Mouse (Mus musculus) left cerebral cortex, adult 8-10 months (tissue): ENCODE measurements around the gene Nfe2. TPM values are rescaled to one million over a fixed set of nuclear protein-coding genes. Genes with fewer than 3 reads are reported as not detected.
"Not testable (repeated sequence)": the region's sequence is repeated elsewhere in the genome, so short reads cannot be mapped to it uniquely, and the experiment has no call there.

Experiments
- DNase-seq, 2 experiments: peaks; one replicate each; pipeline ENCODE4 v3.0.0; 2022; ENCODE audit warnings: low spot score in 2 of 2
- total RNA-seq, 4 experiments: library from RNA; stranded (reverse); gene quantifications; 2 replicates each; pipeline ENCODE4 v1.2.4; 2022

Gene Nfe2
- total RNA-seq, 4 experiments from 2014 or later = not detected

DNA sequence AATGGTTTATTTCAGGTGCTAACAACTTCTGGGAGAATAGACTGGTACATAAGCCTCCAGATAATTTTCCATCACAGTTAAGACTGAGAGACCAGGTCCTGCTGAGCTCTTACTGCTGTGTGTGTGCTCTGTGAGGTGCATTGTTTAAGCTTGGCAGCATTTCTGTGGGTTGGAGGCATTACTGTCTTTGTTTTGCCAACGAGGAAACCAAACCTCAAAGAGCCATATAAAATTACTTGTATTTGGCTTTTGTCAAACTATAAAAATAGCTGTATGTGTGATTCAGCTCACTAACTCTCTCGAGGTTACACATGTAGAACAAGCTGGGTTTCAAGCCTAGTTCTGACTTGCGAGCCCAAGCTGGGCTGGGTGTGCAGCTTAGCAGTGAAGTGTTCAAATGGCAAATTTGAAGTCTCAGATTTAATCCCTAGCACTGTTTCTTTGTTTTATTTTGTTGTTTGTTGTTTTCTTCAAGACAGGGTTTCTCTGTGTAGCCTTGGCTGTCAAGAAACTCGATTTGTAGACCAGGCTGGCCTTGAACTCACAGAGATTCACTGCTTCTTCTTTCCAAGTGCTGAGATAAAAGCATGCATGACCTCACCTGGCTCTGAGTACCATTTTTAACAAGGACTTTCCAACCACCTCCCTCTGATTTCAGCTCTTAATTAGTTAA is 34.6 kb upstream of the Nfe2 start:
- DNase-seq = no peak

GRCm38 (mm10) chr15:103290843-103291242 is 32.6 kb upstream of the Nfe2 start:
- no peak for DNase-seq

- DNase-seq = no peak
Observed at GRCm38 (mm10) chr15:103290417-103290816, 32.2 kb upstream of the Nfe2 start.

DNA sequence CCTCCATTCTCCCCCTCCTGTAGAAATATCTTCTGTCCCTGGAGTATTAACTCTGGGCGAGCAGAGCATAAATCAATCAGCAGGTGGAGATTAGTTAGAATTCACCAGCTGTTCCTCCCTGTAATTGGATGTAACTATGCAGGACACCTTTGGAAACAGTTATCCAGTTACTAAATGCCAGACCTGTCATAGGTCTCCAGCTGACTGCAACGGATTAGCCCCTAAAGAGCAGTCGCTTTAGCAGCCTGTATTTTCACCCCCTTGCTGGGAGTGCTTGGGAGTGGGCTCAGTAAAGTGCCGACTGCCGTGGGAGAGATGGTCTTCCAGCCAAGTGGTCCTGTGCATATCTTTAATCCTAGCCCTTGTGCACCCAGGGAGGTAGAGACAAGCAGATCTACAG is 31.4 kb upstream of the Nfe2 start:
- no peak for DNase-seq

- DNase-seq = no peak
Observed at GRCm38 (mm10) chr15:103285778-103286417, 27.7 kb upstream of the Nfe2 start.

GRCm38 (mm10) chr15:103284647-103285046 is 26.4 kb upstream of the Nfe2 start:
- no peak for DNase-seq

DNA sequence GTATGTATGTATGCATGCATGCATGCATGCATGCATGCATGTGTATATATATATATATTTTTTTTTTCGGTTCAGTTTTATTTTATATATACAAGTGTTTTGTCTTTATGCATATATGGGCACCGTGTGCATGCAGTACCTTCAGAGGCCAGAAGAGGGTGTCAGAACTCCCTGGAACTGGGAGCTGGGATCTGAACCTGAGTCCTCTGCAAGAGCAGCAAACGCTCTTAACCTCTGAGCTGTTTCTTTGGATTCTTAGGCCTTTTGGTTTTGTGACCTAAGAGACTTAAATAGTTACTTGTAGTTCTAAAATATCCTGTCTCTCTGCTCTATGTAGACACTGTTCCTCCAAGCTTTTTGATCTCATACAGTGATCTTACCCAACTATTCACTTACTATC is 25.9 kb upstream of the Nfe2 start:
- DNase-seq = no peak

DNA sequence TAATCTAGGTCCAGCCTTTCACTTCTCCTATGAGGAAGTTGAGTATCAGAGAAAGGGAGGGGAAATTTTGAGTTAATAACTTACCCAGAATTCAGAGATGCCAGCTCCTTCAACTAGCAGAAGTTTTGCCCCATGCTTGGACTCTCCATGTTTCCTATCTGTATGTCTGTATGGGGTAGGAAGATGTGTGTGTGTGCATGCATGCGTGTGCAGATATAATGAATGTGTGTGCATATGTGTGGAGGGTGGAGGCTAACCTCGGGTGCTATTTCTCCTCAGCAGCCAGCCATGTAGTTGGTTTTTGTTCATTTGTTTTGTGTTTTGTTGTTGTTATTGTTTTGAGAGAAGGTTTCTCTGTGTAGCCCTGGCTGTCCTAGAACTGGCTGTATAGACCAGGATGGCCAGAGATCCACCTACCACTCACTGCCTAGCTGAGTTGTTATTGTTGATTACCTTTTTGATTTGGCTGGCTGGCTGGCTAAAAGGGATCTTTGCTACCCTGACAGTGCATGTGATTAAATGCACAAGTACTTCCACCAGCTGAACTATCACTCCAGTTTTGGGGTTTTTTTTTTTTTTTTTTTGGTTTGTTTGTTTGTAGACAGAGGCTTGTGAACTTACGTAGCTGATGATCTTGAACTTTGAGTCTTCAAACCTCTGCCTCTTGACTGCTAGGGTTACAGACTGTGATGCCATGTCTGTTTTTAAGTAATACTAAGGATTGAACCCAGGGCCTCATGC is 23.4 kb upstream of the Nfe2 start:
- no peak for DNase-seq

DNA sequence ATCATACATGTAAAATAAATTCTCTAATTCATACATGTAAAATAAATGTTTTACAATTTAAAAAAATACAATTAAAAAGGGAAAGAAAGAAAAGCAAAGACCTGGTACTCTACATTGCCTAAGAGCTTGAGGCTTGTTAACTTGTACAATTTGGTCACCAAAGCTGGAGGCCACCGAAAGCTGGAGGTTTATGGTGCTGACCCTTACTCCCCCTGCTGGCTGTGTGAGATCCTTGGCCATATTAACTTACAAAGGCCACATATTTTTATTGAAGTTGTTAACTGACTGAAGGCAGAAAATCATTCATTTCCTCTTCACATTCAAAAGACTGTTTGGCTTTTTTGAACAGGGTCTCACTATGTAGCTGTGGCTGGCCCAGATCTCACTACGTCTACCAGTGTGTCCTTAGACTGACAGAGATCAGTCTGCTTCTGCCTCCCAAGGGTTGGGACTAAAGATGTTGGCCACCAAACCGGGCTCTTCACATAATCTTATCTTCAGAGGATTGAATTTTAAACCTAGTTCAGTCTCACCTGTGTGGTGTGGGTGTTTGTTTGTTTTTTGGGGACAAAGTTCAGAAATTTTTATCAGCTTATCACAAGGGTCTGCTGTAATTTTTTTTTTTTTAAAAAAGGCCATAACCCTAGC is 22.7 kb upstream of the Nfe2 start:
- no peak for DNase-seq

- no peak for DNase-seq
Observed at GRCm38 (mm10) chr15:103279750-103280149, 21.5 kb upstream of the Nfe2 start.

- DNase-seq = no peak
Observed at GRCm38 (mm10) chr15:103277949-103278348, 19.7 kb upstream of the Nfe2 start.

GRCm38 (mm10) chr15:103275943-103276342 is 17.7 kb upstream of the Nfe2 start:
- DNase-seq = not testable (repeated sequence)

DNA sequence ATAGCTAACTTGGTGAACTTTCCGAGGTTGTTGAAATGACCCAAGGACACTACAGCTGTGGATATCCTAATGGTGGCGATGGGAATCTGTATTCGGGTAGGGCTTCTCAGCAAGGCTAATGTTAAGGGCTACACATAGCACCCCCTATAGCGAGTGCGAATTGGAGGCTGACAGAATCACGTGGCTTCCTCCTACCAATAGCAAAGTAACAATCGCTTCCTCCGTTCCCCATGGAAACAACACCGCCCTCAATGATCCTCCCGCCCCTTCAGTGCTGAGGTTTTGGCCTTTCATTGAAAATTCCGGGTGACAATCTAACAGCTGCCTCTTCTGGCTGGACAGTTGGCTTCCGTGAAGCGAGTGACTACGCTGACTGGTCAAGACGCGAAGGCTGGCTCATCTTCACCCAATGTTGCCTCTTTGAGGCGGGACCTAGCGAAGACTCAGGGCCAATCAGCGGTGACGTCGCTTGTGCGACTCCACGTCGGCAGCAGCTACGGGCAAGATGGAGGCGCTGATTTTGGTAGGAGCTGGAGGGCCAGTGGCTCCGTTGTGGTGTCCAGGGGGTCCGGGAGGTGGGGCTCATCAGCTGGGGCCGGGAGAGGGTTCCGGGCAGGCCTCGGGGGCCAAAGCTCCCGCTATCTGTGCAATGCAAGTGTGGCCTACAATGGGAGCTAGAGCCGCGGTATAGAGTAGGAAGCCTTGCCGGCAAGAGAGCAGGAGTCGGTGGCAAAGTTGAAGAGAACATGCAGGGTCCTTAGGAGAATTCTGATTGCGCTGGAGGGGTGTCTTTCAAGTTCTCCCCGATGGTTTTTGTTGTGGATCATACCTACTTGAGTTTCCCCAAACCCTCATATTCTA is 14.4 kb upstream of the Nfe2 start, which contains the start of gene Copz1:
TSS of gene Copz1 (plus strand) at position 296 of the 861 bp plus-strand sequence.
- peak; percentile 85 to 99 for DNase-seq

DNA sequence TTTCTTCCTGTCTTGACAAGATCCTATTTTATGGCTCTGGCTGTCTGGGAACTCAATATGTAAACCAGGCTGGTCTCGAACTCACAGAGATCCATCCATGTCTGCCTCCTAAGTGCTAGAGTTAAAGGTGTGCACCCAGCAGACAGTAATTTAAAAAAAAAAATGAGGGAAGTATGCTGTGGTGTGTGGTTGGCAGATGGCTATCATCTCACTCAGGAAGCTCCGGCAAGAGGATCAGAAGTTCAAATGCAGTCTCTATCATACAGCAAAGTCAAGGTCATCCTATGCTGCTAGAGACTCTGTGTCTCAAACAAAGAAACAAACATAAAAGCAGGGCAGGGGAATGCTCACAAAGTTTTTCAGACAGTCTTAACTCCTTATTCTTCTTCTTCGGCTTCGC is 10.7 kb upstream of the Nfe2 start:
- DNase-seq = no peak

GRCm38 (mm10) chr15:103264794-103265193 is 6.6 kb upstream of the Nfe2 start:
- no peak for DNase-seq

GRCm38 (mm10) chr15:103259989-103260388 is 1.8 kb upstream of the Nfe2 start:
- DNase-seq = no peak

DNA sequence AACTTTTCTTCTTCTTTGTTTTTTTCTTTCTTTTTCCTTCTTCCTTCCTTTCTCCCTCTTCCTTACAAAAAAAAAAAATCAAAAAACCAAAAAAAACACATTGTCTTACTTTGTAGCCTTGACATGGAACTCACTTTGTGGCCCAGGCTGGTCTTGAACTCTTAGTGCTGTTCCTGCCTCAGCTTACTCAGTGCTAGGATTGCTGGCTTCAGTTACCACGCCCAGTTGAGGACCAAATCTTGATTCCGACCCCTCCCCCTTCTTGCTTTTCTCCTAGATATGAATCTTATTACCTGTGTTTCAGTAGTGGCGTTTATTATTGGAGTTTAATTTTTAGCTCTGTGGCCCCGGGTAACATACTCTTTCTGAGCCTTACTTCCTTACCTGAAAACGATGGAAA is 959 bp upstream of the Nfe2 start:
- DNase-seq = no peak

DNA sequence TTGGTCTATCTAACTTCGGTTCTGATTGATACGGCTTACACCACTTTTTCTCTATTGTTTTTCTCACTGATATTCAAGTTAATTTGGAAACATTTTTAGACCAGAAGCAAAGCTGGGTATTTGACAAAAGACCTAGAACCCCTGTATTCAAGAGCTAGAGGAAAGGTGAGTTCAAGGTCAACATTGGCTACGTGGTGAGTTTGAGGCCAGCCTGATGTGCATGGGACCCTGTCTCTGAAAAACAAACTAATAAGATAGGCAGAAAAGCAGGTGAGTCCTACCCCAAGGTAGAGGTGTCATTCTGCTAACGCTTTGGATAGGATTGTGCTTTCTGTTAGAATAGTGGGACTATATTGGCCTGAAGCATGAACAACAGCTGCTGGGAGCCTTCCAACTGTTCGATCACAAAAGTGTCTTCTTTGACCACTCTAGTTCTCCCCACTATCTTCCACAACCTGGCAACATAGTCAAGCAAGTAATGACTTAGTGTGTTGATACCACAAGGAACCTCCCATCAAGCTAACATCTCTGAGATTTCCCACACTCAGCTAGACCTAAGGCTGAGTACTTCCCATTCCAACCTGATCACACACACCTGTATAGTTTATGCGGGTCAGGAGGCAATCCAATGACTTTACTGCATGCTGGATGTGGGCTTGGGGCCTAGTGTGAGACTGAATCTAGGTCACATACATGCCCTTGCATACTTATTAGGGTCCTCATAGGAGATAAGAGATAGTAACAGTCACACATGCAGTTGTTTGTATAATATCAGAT is 1.8 kb downstream of the Nfe2 start:
- DNase-seq = no peak

GRCm38 (mm10) chr15:103255169-103255568 is 3.0 kb downstream of the Nfe2 start:
- no peak for DNase-seq

DNA sequence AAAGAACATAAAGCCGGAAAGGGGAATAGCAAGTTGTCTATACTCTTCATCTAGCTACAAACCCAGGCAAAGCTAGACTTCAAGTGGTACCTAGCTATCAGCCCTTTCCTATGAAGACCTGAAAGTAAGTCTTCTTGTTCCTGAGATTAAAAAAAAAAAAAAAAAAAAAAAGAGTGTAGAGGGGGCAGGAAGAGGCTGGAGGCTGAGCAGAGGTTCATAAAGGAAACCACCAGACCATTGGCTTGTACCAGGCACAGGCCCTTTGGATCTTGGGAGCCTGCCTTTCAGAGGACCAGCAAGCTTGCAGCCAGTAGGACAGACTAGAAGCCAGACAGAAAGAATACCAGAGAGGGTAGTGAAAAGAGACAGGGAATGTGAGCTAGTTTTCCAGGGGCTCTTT is 4.9 kb downstream of the Nfe2 start:
- no peak for DNase-seq
